Mouse (Mus musculus) gastrocnemius, postnatal 14 days (tissue): Measurements from ENCODE around the gene Atp5g2. TPM values are rescaled to one million over a fixed set of nuclear protein-coding genes. Genes with fewer than 3 reads are reported as not detected.
"Not testable (repeated sequence)": the region's sequence is repeated elsewhere in the genome, so short reads cannot be mapped to it uniquely, and the experiment has no call there.

Experiments used
- DNase-seq: peaks from one replicate; pipeline ENCODE4 v3.0.0; 2021; ENCODE audit warnings: mixed read lengths
- intact Hi-C: fragments of 180-260 bp; cut with DNase I; formaldehyde crosslinking; loops from one replicate; pipeline ENCODE4 v1.15.1; 2025; ENCODE audit warnings: low total_unique reads
- total RNA-seq, 2 experiments: library from RNA; stranded (reverse); gene quantifications; 2 replicates each; pipeline ENCODE4 v1.2.3; 2021

The Atp5g2 gene
- total RNA-seq, 2 experiments from 2014 or later, result 27.7 to 28.8 TPM

DNA sequence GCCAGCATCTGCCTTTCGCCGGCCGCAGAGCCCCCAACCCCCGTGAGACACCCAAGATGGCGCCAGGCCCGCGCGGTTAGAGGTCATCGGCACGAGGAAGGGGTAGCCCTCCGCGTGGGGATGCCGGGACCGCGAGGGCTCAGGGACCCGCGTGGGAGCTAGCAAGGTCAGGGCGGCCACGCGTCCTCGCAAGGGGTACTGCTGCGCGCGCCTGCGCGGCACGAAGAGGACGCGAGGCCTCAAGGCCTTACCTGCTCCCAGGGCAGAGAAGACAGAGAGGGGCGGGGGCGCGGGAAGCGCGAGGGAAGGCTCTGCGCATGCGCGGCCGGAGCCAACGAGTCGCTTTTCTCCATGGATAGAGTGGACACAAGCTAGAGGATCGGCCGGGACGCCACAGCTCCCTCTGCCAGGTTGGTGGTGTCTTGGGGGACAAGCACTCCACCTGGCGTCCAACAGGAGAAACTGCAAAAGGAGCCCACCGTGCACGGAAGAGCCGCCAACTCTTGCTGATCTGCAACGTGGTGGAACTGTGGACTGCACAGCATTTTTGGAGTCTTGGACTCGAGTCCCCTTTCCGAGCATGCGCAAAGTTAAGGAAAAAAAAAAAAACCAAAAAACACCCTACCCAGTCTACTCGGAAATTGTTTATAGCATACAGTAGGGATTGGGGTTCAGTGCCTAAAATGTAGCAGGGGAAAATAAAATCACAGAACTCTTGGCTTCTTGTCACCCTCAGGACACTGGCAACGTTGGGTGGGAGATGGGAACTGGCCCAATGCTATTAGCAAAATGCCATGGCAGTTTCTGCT is 1.2 kb downstream of the Atp5g2 start:
- intact Hi-C loops, result no loop called here
- peak; percentile 98 for DNase-seq

DNA sequence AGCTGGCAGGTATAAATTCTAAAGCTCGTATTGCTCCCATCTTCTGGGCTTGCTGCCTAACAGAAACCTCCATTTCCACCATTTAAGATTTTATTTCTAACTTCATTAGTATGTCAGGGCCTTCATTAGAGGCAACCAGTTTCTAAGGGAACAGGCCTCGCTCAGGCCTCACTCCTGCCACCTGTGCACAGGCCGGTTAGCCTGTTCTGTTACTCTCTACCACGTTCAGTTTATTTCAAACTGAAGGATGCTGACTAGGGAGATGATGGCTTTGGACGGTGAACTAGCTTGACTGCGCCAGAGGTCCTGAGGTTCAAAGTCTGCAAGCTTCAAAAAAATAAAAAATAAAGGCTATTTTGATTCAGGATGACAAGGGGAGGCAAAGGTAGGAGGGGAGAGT is 1.9 kb downstream of the Atp5g2 start:
- DNase-seq, result no peak
- intact Hi-C loops, result no loop called here

DNA sequence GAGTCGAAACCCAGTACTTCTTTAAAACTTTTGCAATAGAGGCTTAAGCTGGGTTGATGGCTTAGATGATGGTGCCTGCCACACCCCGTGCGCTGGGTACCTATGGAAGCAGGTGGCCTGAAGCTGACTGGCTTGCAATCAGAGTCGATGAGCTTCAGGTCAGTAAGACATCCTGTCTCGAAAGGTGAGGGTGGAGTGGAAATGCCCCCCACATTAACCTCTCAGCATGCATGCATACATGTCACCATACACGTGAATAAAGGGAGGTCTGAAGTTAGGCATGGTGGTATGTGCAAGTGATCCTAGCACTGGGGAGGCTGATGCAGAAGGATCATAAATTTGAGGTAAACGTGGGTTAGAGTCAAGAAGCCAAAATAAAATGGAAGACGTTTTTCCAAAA is 2.6 kb downstream of the Atp5g2 start:
- intact Hi-C loops, result loop anchor here (10.0 kb wide), 1 partner anchor 115 kb away; no protein-coding TSS in a partner anchor
- DNase-seq, result no peak

DNA sequence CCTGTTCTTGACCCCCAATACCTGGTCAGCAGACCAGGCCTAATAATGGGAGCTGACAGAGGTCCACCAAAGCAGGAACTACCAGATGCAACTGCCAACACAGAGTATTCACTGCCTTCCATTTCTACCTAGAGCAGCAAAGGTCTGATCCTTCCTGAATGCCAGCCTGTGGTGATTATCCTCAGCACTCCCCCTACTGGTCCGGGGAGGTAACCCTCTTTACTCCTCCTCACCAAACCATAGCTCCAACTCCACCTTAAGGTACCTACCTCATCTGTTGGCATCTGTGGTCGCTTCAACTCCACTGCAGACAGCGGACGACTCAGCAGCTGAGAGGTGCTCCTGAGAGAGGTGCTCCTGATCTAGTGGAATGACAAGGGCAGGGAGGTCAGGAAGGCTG is 6.7 kb downstream of the Atp5g2 start:
- intact Hi-C loops, result loop anchor here (10.0 kb wide), 1 partner anchor 111 kb away; no protein-coding TSS in a partner anchor
- DNase-seq, result peak; percentile 32

DNA sequence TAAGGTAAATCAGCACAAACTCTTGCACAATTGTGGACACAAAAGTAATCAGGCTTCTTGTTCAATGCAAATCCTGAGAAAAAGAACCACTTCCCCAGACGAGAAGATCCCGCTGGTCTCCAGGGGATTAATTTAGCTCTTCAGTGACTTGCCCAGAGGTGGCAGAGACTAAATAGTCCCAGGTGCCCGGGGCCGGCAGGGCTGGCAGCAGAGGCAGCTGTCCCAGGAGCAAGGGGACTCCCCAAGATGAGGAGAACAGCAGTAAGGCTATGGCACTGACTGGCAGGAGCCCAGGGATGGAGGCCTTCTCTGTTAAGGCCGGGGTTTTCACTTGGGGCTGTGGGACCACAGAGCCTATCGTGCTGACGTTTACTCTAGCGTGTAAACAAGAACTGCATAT is 8.3 kb downstream of the Atp5g2 start:
- no peak for DNase-seq

DNA sequence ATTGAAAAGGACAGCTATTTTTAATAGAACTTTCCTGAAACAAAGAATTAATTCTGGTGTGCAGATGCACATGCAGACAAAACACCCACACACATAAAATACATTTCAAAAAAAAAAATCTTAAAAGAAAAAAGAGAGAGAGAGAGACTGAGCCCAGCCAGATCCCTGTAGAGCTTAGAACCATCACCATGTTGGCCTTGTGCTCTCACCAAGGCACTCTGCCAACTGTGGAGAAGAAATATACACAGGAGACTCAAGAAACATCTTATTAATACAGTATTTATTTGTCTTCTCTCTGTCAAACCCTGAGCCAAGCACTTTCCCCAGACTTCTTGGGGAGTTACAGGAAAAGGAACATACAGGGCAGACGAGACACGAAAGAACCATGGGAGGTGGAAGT is 9.6 kb downstream of the Atp5g2 start:
- DNase-seq, result not testable (repeated sequence)
- intact Hi-C loops, result loop anchor here (10.0 kb wide), 1 partner anchor 108 kb away; no protein-coding TSS in a partner anchor

More for the DNA sequence above, 8.3 kb downstream of the Atp5g2 start:
- intact Hi-C loops, result loop anchor here (10.0 kb wide), 1 partner anchor 109 kb away; no protein-coding TSS in a partner anchor

DNA sequence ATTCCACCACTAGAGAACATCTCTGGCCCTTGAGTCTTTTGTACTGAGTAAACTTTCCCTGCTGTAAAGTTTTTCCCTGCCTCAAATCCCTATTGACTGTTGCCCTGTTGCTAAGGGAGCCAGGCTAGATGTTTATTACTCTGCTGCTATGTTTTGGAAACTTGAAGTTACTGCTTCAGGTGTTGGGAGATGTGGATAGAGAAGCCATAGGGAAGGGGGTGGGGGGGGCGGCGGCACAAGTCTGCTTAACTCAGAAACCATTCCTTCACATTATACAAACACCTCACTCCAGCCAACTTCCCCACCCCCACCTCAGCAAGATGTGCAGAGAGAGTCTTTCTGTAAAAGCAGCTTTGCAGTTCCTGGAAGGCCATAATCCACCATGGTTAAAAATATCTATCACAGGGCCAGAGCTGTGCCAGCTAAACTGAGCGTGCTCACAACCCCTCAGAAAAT is 14.2 kb downstream of the Atp5g2 start:
- intact Hi-C loops, result no loop called here
- no peak for DNase-seq

DNA sequence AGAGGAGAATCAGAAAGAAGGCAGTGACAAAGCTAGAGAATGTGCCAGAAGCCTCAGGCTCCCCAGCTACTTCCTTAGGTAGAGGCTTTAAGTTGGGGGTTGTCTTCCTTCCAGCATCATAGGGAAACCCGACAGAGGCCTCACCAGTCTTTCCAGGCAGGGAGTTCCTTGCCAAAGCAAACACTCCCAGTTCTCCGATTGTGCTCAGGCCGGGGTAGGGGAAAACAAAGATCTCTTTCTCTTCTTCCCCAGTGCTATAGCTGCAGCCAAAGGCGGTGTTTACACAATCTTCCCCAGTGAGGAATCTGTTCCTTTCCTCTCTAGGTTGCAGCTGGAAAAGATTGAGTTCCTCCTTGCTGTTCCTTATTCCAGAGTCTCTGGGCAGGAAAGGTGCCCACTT is 15.5 kb downstream of the Atp5g2 start:
- DNase-seq, result peak; percentile 23
- intact Hi-C loops, result no loop called here

DNA sequence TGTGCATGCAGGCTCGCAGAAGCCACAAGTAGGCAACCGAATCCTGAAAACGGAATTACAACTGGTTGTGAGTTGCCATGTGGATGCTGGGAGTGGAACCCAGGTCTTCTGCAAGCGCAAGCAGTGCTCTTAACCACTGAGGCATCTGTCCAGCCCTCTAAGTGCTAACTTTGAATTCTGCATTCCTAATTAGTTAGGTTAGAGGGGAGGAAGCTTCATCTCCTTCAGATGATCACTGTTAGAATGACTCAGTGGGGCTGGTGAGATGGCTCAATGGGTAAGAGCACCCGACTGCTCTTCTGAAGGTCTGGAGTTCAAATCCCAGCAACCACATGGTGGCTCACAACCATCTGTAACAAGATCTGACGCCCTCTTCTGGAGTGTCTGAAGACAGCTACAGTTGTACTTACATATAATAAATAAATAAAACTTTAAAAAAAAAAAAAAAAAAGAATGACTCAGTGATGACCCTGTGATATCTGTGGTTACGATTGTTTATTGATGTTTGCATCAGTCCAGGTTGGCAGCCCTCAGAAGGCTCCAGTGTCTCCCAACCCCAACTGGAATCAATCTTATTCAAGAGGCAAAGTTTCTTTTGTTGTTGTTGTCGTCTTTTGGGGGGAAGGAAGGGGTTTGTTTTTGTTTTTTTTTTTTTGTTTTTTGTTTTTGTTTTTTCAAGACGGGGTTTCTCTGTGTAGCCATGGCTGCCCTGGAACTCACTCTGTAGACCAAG is 20.1 kb downstream of the Atp5g2 start:
- intact Hi-C loops, DNase-seq: not testable (repeated sequence)

DNA sequence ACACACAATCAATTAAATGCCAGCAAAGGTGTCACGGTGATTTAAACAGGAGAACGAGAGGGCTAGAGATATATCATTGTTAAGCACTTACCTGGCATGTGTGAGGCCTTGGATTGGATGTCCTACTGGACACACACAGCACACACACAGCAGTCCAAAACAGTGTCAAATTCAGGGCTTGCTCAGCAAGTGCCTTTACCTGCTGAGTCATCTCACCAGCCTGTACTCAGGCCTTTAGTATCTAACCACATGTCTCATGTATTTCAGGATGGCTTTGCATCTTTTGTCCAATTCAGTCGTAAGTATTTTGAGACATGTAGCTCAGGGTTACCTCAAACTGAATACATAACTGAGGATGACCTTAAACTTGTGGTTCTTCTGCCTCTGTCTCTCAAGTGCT is 21.0 kb downstream of the Atp5g2 start:
- intact Hi-C loops, result no loop called here
- DNase-seq, result no peak

DNA sequence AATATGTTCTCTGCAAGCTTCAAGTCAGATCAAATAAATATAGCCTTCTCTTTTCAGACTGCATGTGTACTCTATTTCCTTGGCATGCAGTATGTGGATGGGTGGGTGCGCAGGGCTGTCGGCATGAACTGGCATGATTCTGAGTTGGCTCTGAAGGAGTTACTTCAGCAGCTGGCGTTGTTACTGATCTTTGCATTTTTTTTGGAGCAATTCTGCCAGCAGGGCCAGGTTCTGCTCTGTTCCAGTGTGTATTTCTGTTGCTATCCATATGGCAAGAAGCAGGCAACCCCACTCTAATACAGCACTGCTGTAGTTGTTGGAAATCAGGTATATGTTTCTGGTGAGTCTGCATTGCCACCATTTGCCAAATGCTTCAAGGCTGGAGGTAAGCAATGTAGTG is 36.3 kb downstream of the Atp5g2 start:
- no peak for DNase-seq
- intact Hi-C loops, result no loop called here

DNA sequence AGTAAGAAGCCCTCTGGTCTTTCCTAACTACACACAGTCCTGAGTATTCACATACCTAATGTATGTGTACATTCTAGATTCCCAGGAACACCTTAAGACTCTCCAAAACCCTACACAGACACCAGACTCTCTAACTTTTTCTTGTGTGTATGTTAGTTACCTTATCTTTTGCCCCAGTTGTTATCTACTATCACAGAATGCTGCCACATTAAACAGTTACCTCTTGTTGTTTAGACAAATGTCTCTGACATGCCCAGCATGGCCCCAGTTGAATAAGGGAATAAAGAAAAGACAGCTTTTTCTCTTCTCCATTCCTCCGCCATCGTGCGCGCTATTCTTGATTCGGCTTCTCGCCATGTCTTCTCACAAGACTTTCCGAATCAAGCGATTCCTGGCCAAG is 37.5 kb downstream of the Atp5g2 start:
- no peak for DNase-seq
- intact Hi-C loops, result no loop called here

DNA sequence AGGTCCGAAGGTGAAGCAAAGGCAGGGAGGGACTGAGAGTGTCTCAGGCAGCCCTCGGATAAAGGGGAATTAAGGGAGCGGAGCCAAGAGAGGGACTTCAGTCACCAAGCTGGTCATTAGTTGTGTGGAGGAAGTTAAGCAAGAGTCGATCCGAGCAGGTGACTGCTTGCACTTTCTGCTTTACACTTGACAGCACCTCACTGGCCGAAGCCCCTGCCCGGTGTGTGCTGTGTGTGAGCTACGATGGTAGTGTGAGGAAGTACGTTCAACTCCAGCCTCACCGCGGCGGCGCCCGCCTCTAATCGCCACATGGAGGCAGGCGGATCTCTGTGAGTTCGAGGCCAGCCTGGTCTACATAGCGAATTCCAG is 46.5 kb downstream of the Atp5g2 start:
- DNase-seq, result peak; percentile 27

DNA sequence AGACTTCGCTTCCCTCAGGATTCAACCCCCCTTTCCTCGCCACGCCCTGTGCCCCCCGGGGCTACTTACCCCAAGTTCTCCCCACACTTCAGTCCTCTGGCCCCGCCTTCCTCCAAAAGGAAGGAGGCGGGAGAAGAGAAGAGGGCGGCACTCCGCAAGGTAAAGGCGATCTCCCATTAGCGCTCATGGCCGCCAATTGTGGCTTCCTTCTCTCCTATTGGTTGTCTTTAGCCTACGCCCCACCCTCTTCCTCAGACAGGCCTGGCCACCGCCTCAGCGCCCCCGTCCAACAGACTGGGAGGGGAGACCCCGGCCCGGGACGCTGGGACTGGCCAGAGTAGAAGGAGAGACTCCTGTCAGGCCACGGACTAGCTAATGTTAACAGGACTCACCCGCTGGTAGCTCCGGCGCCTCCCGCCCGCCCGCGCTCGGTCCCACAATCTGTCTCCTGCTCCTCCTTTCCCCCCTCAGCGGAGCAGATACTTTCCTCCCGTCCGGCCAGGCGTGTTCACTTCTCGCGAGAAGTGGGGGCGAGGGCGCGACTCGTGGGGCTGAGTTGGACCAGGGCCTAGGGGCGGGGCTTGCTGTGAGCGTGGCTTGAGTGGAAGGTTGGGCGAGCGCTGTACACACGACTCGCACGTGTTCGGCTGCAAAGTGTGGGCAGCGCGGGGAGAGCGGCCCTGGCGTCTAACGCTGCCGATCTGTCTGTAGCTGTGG is 47.0 kb downstream of the Atp5g2 start, which contains the start of the genes Gm28047 and Atf7:
Gene Gm28047, minus strand, starts transcription at position 98 of the 717 bp plus-strand sequence.
Gene Atf7, minus strand, starts transcription at position 495 of the 717 bp plus-strand sequence.
- DNase-seq, result peak; percentile 100
- intact Hi-C loops, result no loop called here

More for the DNA sequence above, 46.5 kb downstream of the Atp5g2 start:
- intact Hi-C loops, result no loop called here

DNA sequence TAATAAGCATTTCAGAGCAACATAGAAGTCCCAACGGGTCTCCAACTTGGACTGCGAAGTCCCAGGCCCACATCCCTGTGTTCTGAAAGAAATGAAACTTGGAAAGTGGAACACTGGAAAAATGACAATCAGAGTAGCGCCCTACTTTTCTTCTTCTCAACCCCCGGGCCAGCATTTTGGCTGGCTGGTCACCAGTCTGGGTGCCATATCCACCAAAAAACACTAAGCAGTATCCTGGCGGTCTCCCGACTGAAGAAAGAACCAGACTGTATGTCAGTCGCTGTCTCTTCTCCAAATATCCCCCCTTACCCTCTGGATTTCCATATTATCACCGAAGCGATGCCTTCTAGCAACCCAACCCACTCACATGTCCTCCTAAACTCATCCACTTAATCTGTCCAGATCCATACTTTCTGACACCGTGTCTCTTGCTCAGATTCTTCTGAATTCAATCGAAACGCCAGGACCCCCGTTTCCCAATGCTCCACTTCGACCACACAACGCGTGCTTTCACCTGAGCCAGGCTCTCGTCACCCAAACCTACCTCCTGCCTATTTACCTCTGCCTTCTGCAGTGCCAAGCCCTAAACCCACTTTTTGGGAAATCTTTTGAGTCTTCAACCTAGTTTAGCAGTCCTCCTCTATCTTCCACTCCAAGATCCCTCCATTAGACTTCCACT is 47.7 kb downstream of the Atp5g2 start:
- DNase-seq, result peak; percentile 16
- intact Hi-C loops, result no loop called here

DNA sequence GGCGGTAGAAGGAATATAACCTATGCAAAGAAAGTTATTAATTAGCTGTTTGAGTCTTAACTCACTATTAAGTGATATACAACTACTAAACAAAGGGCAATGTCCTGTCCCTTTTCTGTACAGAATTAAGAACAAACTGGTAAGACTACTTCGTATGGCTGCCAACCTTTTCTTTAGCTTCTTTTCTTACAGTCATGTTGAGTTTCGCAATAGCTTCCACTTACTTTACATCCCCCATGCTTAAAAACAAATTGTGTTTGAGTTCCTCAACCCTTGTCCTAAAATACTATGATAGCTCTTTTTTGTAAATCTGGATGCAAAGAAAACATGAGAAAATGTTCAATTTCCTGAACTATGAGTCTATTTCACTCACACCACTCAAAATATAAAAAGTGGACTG is 49.0 kb downstream of the Atp5g2 start:
- intact Hi-C loops, result no loop called here
- no peak for DNase-seq

DNA sequence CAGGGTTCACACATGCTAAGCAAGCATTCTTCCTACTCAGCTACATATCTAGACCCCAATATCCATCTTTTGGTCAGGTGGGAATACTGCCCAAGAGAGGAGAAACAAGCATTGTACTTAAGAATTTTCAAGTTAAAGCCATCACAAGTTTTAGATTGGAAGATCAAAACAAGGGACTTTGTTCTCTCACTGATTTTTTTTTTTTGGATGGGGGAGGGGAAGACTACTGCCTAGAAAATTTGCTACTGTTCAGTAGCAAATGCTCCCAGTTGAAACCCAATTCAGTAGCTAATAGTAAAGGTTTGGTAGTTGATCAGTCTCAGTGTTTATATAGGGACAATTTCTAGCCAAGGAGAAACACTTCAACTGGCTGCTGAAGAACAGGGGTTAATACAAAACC is 49.6 kb downstream of the Atp5g2 start:
- DNase-seq, result no peak
- intact Hi-C loops, result no loop called here

DNA sequence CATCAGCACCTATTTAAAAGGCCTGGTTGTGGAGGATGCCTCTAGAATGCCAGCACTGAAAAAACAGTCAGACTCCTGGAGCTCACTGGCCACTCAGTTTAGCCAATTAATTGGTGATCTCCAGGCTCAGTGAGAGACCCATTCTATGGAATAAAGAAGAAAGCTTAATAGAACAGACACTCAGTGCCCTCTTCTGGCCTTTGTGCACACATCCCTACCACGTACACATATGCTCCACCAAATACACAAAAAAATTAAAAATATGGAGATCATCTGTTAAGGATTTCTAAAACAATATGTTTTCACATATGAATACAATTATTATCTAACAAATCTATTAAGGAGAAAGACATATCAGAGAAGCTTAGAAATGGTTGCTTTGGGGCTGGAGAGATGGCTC is 51.4 kb downstream of the Atp5g2 start:
- no peak for DNase-seq

DNA sequence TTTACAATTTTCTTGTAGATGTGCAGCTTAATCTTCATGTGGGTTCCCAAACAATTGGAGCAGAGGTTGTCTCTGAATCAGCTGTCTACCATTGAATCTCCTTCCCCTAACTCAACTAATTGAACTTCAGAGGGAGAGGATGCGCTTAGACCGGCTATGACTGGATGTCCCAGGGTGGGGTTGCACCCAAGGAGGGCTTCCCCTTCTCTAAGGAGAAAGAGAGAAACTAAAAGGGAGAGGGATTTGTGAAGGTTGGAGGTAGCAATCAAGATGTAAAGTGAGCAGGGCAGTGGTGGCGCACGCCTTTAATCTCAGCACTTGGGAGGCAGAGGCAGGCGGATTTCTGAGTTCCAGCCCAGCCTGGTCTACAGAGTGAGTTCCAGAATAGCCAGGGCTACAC is 52.7 kb downstream of the Atp5g2 start:
- DNase-seq, result no peak
- intact Hi-C loops, result no loop called here

More for the DNA sequence above, 51.4 kb downstream of the Atp5g2 start:
- intact Hi-C loops, result no loop called here
